Mouse (Mus musculus) liver, embryonic 16.5 days (tissue): ENCODE results near the gene Lyar. TPM values are rescaled to one million over a fixed set of nuclear protein-coding genes. Genes with fewer than 3 reads are reported as not detected.
A peak's percentile ranks its signal among the peaks of the same experiment; 100 is the strongest.

Experiments used
- ATAC-seq: fragments of 200-750 bp; cut with Nextera tagmentation; 2 replicates; pipeline ENCODE4 v1.8.0; 2017; ENCODE audit warnings: low read depth, mild to moderate bottlenecking, moderate number of reproducible peaks, moderate library complexity
- H3K27ac ChIP-seq: fragments of 300-500 bp; sonication (generic); 2 replicates; pipeline ENCODE4 v1.5.1; 2014; ENCODE audit warnings: mild to moderate bottlenecking, low read length
- H3K27me3 ChIP-seq: fragments of 300-500 bp; sonication (generic); 2 replicates; pipeline ENCODE4 v1.6.1; 2014; ENCODE audit warnings: low read depth, low read length, mixed read lengths; ENCODE audit not compliant: control insufficient read depth, insufficient read depth
- H3K36me3 ChIP-seq: fragments of 300-500 bp; sonication (generic); 2 replicates; pipeline ENCODE4 v1.6.1; 2014; ENCODE audit warnings: mild to moderate bottlenecking; ENCODE audit not compliant: control insufficient read depth, insufficient read depth
- H3K4me1 ChIP-seq: fragments of 300-500 bp; sonication (generic); 2 replicates; pipeline ENCODE4 v1.6.1; 2014; ENCODE audit warnings: low read depth, low read length, mixed read lengths; ENCODE audit not compliant: control insufficient read depth
- H3K4me2 ChIP-seq: fragments of 300-500 bp; sonication (generic); 2 replicates; pipeline ENCODE4 v1.6.1; 2014; ENCODE audit warnings: low read depth, low read length, mixed read lengths
- H3K4me3 ChIP-seq: fragments of 300-500 bp; sonication (generic); 2 replicates; pipeline ENCODE4 v1.5.1; 2014; ENCODE audit warnings: low read depth, mild to moderate bottlenecking, low read length
- H3K9ac ChIP-seq: fragments of 300-500 bp; sonication (generic); 2 replicates; pipeline ENCODE4 v1.6.1; 2014; ENCODE audit warnings: low read depth, low read length
- H3K9me3 ChIP-seq: fragments of 300-500 bp; sonication (generic); replicated peaks from 2 replicates; pipeline ENCODE4 v1.6.1; 2016; ENCODE audit warnings: low read length; ENCODE audit not compliant: control insufficient read depth
- whole genome bisulfite sequencing: fragments of 180-500 bp; shearing (Covaris S2); extraction: QIAGEN DNeasy Blood & Tissue Kit; methylation state at CpG from one replicate; pipeline ENCODE4 v1.1.7; 2014; ENCODE audit not compliant: insufficient replicate concordance; 5-methylcytosine and 5-hydroxymethylcytosine counted together
- polyA plus RNA-seq: library from polyadenylated mRNA; unstranded; fragments of >200 nt; fragmentation: Nextera tagmentation; extraction: Ambion mirVana; gene quantifications from 2 replicates; pipeline ENCODE4 v1.2.1, GENCODE M21; 2015

The Lyar gene
- polyA plus RNA-seq, 1 experiment from 2014 or later = 35.2 TPM

DNA sequence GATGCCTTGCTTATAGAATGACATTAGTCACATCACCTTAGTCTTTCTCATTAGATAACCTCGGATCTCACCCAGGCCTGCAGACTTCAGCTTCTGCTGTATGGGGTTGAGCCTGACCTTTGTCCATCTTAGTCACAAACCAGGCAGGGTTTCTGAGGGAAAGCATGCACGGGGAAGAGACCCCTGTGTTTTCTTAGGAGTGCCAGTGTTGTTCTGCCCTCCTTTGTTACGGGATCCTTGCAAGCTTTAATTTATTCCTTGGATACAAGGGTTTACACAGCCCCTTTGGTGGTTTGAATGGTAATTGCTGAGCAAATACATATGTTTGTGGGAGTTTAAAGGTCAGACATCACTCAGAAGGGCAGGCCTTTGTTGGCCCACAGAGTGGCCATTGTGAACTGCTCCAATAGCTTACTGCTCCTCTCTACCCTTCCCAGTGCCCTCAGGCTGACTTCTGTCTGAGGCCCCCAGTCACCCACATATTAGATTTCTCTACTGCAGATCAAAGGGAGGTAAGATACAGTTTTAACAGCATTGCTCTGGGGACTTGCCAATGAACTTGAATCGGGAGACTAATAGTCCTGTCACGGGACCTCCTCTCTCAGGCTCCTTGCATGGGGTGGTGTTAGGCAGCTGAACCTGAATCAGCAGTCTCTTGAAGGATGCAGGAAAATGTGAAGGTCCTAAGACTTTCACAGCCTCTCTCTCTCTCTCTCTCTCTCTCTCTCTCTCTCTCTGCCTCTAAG, 20.6 kb downstream of the Lyar start:
- ATAC-seq = no peak
- no peaks in the 10 kb centered on the region for H3K9me3 ChIP-seq
- H3K27ac ChIP-seq = no peak overlapping the region
- H3K36me3 ChIP-seq = no peaks in the 10 kb centered on the region
- H3K4me3 ChIP-seq = no peak overlapping the region
- no peaks in the 10 kb centered on the region for H3K27me3 ChIP-seq
- H3K9ac ChIP-seq = no peak overlapping the region
- H3K4me2 ChIP-seq = no peak overlapping the region
- 50% methylated on average over 5 of the region's 5 CpGs for WGBS
- no peaks in the 10 kb centered on the region for H3K4me1 ChIP-seq

DNA sequence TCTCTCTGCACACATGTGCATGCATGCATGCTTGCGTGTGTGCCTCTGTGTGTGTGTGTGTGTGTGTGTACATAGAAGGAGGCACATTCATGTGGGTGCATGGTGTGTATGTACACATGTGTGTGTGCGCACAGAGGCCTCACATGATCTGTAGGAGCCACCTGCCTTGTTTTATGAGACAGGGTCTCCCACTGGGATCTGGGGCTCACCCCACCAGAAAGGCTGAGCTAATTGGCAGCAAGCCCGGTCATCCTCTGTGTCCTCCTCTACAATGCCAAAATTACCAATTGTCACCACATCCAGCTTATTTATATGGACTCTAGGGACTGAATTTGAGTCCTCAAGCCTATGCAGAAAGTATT, 21.2 kb downstream of the Lyar start:
- no peak overlapping the region for H3K4me2 ChIP-seq
- H3K27me3 ChIP-seq = no peaks in the 10 kb centered on the region
- no peaks in the 10 kb centered on the region for H3K4me1 ChIP-seq
- H3K4me3 ChIP-seq = no peak overlapping the region
- 77% methylated on average over 3 of the region's 3 CpGs for WGBS
- no peak overlapping the region for H3K27ac ChIP-seq
- H3K9ac ChIP-seq = no peak overlapping the region
- ATAC-seq = no peak
- H3K9me3 ChIP-seq = no peaks in the 10 kb centered on the region
- H3K36me3 ChIP-seq = no peaks in the 10 kb centered on the region

GRCm38 (mm10) chr5:38241966-38242365, 21.7 kb downstream of the Lyar start:
- no peak overlapping the region for H3K4me2 ChIP-seq
- 67% methylated on average over 6 of the region's 6 CpGs for WGBS
- no peak overlapping the region for H3K9ac ChIP-seq
- H3K27me3 ChIP-seq = no peaks in the 10 kb centered on the region
- no peak for ATAC-seq
- no peaks in the 10 kb centered on the region for H3K9me3 ChIP-seq
- no peaks in the 10 kb centered on the region for H3K36me3 ChIP-seq
- no peaks in the 10 kb centered on the region for H3K4me1 ChIP-seq
- H3K4me3 ChIP-seq = no peak overlapping the region
- H3K27ac ChIP-seq = no peak overlapping the region

- no peaks in the 10 kb centered on the region for H3K27me3 ChIP-seq
- no peak overlapping the region for H3K27ac ChIP-seq
- 32% methylated on average over 4 of the region's 4 CpGs for WGBS
- no peak overlapping the region for H3K4me3 ChIP-seq
- H3K36me3 ChIP-seq = no peaks in the 10 kb centered on the region
- ATAC-seq = no peak
- no peaks in the 10 kb centered on the region; the same call in 1 of the 2 replicates for H3K4me1 ChIP-seq
- no peaks in the 10 kb centered on the region for H3K9me3 ChIP-seq
- no peak overlapping the region for H3K4me2 ChIP-seq
- no peak overlapping the region for H3K9ac ChIP-seq
Measured at GRCm38 (mm10) chr5:38255195-38255594, 34.9 kb downstream of the Lyar start.

- H3K9me3 ChIP-seq = no peaks in the 10 kb centered on the region
- no peaks in the 10 kb centered on the region for H3K36me3 ChIP-seq
- no peak overlapping the region for H3K27ac ChIP-seq
- H3K4me3 ChIP-seq = no peak overlapping the region
- peak; percentile 41; the same call in 1 of the 2 replicates for ATAC-seq
- H3K9ac ChIP-seq = no peak overlapping the region
- WGBS = 24% methylated on average over 3 of the region's 3 CpGs
- H3K27me3 ChIP-seq = no peaks in the 10 kb centered on the region
- H3K4me2 ChIP-seq = no peak overlapping the region
- H3K4me1 ChIP-seq = no peaks in the 10 kb centered on the region; the same call in 1 of the 2 replicates
Measured at GRCm38 (mm10) chr5:38255644-38256043, 35.4 kb downstream of the Lyar start.

GRCm38 (mm10) chr5:38256551-38256950, 36.3 kb downstream of the Lyar start:
- Histone ChIP-seq H3K4me3 (no peak overlapping the region), H3K4me1 (peaks cover 4% of the 10 kb centered on the region), H3K36me3 (no peaks in the 10 kb centered on the region), H3K27ac (no peak overlapping the region), H3K27me3 (no peaks in the 10 kb centered on the region), H3K4me2 (no peak overlapping the region), H3K9ac (no peak overlapping the region), H3K9me3 (no peaks in the 10 kb centered on the region)
- WGBS = 66% methylated on average over 1 of the region's 1 CpGs
- no peak for ATAC-seq

DNA sequence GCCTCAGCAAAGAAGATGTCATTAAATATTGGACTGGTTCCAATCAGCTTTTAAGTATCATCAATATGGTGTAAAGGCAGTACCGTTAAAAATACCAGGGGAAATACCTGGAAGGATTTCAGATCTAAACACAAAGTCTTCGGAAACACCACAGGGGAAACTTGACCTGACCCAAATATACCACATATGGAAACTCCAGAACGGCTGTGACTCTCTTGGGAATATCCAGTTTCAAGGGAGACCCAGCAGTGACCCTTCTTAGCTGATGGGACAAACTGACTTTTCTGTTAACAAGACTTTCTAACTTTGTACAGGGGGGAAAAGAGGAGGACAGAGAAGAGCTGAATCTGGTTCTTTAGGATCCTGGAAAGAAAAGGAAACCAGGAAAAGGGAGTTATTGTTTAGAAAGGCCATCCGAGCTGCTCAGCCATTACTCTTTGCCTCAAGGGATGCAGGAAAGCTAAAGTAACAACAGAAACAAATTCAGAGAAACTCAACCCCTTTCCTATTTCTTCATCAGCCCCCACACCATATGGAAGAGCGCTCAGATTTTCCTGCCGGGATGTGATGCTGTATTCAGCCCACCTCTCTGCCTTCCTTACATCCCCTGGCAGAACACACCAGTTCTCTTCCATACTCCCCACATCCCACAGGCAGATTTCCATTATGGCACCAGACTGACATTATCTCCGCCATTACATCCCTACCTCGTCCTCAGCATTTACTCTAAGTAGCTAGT, 37.9 kb downstream of the Lyar start:
- Histone ChIP-seq H3K27ac (no peak overlapping the region), H3K36me3 (peaks cover 8% of the 10 kb centered on the region), H3K4me3 (no peak overlapping the region), H3K4me2 (no peak overlapping the region), H3K9me3 (no peaks in the 10 kb centered on the region), H3K27me3 (no peaks in the 10 kb centered on the region), H3K9ac (no peak overlapping the region), H3K4me1 (peaks cover 4% of the 10 kb centered on the region)
- ATAC-seq = no peak
- WGBS = 73% methylated on average over 8 of the region's 8 CpGs

GRCm38 (mm10) chr5:38258773-38259146, 38.5 kb downstream of the Lyar start:
- H3K36me3 ChIP-seq = peaks cover 13% of the 10 kb centered on the region
- H3K4me3 ChIP-seq = no peak overlapping the region
- no peaks in the 10 kb centered on the region for H3K27me3 ChIP-seq
- WGBS = 77% methylated on average over 5 of the region's 5 CpGs
- ATAC-seq = no peak
- no peak overlapping the region for H3K4me2 ChIP-seq
- H3K4me1 ChIP-seq = peaks cover 4% of the 10 kb centered on the region
- H3K9ac ChIP-seq = no peak overlapping the region
- H3K9me3 ChIP-seq = no peaks in the 10 kb centered on the region
- no peak overlapping the region for H3K27ac ChIP-seq

DNA sequence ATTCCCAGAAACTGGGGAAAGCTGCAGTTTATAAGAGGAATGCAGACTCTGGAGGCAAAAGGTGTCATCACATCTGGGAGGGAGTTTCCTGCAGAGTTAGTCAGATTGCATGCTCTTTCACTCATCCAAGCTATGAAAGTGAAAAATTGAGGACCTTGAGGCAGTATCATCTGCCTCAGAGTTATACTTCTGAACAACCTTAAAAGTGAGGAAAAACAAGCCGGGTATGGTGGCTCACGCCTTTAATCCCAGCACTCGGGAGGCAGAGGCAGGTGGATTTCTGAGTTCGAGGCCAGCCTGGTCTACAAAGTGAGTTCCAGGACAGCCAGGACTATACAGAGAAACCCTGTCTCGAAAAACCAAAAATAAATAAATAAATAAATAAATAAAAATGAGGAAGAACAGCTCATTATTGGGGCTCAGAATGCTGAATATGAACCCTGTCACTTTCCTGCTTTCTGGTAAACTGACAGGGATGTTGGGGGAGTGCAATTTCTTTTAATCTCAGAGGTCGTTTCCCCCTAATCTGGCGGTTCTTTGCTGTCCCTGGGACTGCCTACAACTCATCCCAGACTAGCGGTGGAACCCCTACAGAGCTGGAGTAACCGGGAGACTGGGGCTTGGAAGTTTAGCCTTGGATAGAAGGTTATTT, 39.3 kb downstream of the Lyar start:
- WGBS = 31% methylated on average over 9 of the region's 9 CpGs
- no peaks in the 10 kb centered on the region for H3K27me3 ChIP-seq
- H3K4me1 ChIP-seq = peaks cover 4% of the 10 kb centered on the region
- peaks cover 16% of the 10 kb centered on the region for H3K36me3 ChIP-seq
- no peak for ATAC-seq
- H3K4me2 ChIP-seq = peak overlapping the region; percentile 87
- H3K9me3 ChIP-seq = no peaks in the 10 kb centered on the region
- peak overlapping the region; percentile 76 for H3K27ac ChIP-seq
- peak overlapping the region; percentile 91 for H3K4me3 ChIP-seq
- peak overlapping the region; percentile 82 for H3K9ac ChIP-seq
